Mouse (Mus musculus) liver, postnatal 0 days (tissue): Measurements from ENCODE around the gene Kiz.

ENCODE experiments used
- CTCF ChIP-seq: sonication (generic); IDR thresholded peaks from 2 replicates; pipeline ENCODE4 v1.5.1; 2016; ENCODE audit warnings: antibody characterized with exemption, low read depth
- EP300 ChIP-seq: IDR thresholded peaks from 2 replicates; pipeline ENCODE4 v1.6.1; 2016; ENCODE audit warnings: antibody characterized with exemption, low read depth, mild to moderate bottlenecking

DNA sequence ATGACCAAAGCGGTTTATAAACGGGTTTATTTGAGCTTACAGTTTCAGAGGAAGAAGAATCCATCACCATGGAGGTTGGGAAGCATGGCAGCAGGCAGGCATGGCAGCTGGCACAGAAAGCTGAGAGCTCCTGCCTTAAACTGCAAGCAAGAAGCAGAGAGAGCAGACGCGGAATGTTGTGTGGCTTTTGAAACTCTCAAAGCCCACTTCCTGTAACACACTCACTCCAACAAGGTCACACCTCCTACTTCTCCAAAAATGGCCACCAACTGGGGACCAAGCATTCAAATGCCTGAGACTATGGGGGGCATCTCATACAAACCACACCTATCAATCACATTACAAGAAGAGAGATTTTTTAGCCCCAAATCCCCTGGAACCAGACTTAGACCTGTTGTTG lies 154.5 kb downstream of the Kiz start:
- TF ChIP-seq CTCF (no peak), EP300 (no peak)
